Mouse (Mus musculus): ENCODE results near the gene Slc27a2. TPM values are rescaled to one million over a fixed set of nuclear protein-coding genes. Genes with fewer than 3 reads are reported as not detected.

Slc27a2 gene
- total RNA-seq, 2 experiments from 2014 or later = 0.04 to 0.10 TPM

DNA sequence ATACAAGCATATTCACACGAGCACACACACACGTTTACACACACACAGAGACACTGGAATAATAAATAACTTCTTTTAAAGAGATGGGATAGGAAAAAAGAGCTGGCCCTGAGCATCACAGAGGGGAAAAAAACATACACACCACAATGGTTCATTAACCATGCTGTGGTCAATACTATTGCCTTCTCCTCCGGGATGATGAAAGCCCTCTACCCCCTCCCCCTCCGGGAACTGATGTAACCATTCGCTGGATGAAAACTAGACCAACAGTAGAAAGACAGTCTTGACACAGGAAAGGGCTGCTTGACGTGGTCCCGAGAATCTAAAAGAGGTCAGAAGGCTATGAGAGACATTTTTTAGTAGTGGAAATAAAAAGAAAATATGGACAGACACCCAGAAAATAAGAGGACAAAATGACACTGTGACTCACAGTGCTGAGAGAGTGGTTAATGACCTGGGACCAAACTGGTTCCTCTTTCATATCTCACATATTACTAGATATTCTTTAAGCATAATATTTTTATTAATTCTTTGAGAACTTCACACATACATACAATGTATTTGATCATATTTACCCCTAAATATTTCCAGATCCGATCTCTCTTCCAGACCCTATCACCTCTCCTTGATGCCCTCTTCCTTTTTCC, 840 bp upstream of the Slc27a2 start:
- peak; percentile 59 for ATAC-seq (replicated peaks; ENCODE audit: poor library complexity)

DNA sequence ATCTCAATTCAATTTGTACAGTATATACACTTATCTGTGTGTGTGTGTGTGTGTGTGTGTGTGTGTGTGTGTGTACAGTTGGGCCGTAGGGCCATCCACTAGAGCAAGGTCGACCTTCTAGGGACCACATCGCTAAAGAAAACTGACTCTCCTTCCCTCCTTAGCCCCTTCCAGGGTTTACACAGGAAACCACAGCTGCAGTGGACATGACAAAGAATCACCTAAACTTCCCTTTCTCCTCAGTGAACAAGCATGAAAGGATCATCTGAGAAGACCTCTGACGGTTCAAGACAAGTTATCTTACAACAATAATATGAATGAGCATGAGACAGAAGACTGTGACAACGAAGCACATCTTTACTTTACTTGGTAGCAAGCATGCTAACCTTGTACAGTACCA, 311 bp upstream of the Slc27a2 start:
- ATAC-seq (replicated peaks; ENCODE audit: poor library complexity) = peak; percentile 41

DNA sequence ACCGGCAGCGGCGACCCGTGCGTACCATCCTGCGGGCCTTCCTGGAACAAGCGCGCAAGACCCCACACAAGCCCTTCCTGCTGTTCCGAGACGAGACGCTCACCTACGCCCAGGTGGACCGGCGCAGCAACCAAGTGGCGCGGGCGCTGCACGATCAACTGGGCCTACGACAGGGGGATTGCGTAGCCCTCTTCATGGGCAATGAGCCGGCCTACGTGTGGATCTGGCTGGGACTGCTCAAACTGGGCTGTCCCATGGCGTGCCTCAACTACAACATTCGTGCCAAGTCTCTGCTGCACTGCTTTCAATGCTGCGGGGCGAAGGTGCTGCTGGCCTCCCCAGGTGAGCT, 1.1 kb downstream of the Slc27a2 start:
- no peak for ATAC-seq (replicated peaks; ENCODE audit: poor library complexity)

DNA sequence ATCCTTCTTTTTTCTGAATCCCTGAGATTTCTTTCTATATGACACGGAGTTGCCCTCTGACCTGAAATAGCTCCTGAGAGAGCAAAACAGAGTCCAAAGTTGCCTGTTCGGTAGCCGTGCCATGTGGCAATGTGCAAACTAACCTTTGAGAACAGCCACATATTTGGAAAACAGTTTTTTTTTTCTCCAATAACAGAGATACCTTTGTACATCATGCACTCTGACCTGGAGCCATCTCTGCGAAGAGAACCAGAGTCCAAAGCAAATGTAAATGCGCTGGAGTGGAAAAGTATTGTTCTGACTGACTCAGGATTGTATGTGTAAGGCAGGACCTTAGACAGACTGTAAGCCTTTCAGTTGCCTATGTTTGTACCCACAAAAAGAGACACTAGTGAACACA, 3.3 kb downstream of the Slc27a2 start:
- ATAC-seq (replicated peaks; ENCODE audit: poor library complexity) = no peak

DNA sequence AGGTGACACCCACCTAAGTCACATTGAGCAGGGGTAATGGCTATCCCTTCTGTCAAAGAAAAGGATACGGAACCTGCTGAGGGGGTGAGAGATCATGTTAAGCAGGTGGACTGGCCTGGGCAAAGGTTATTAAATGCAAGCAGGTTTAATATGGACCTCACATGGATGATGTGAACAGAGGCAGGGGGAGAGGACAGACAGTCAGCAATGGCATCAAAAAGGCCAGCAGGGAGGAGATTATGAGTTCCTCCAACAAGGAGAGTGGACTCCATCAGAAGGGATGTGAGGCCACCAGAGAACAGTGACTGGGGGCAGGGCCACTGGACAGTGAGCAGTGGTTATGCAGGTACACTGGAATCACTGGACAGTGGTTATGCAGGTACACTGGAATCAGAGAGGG, 7.9 kb downstream of the Slc27a2 start:
- no peak for ATAC-seq (replicated peaks; ENCODE audit: poor library complexity)

DNA sequence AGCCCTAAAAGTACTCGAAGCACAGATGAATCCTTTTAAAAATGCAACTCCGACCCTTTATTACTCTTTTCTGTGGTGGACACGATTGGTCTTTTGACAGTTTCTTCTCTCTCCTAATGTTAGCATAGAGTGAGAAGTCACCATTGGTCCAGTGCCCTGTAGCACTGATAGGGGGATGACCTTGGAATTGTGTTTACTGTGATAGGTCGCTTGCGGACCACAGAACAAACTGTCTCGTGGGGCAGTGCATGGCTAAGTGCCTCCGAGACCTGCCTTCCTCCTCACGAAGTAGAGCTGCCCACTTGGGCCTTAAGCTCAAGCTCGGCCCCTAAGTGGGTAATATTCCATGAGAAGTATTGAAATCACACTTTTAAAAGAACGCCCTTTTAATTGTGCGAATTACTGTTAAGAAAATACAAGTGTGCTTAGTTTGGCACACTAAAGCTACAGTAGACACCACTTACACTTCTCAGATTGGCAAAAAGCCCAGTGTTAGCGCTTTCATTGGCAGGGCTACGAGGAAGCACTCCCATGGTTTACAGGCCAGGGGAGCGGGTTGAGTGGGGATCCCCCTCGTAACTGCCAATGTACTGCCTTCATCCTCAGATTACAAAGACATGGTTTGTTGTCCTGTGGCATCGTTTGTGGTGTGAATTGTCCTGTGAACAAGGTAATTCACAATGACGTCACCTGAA, 11.4 kb downstream of the Slc27a2 start:
- ATAC-seq (replicated peaks; ENCODE audit: poor library complexity) = 0 out of 2 replicates have a peak, but pooled peaks have one; percentile 26

DNA sequence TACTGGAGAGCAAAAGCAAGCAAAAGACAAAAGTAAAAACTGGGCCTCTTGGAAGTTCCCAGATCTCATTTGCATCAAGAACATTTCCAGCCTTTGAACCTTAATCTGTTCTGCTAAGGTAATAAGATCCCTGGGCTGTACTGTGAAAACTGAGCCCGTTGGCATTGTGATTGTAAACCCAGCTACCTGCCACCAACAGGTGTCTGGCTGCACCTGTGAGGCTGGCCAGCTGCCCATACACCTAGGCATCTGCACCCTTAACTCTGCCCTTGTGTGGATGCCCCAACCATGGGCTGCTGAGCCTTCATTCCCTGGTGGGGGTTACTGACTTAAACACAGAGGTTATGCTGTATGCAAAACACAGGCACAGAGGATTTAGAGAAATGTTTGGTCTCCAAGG, 20.0 kb downstream of the Slc27a2 start:
- no peak for ATAC-seq (replicated peaks; ENCODE audit: poor library complexity)

DNA sequence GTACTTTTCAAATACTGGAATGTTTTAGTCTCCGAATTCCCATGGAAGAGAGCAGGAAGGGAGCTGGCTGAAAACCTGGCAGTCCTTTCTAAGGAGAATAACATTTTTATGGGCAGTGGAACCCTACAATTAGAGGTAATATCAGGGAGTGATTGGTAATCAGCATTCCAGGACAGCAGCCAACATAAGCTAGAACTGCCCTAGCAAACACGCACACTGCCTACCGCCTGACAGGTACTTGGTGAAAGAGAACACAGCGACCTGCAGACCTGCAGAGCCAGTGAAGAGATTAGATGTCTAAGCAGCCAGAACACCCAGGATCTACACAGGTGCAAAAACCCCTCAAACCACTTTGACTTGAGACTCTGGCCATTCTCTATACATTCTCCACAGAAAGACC, 20.5 kb downstream of the Slc27a2 start:
- no peak for ATAC-seq (replicated peaks; ENCODE audit: poor library complexity)

DNA sequence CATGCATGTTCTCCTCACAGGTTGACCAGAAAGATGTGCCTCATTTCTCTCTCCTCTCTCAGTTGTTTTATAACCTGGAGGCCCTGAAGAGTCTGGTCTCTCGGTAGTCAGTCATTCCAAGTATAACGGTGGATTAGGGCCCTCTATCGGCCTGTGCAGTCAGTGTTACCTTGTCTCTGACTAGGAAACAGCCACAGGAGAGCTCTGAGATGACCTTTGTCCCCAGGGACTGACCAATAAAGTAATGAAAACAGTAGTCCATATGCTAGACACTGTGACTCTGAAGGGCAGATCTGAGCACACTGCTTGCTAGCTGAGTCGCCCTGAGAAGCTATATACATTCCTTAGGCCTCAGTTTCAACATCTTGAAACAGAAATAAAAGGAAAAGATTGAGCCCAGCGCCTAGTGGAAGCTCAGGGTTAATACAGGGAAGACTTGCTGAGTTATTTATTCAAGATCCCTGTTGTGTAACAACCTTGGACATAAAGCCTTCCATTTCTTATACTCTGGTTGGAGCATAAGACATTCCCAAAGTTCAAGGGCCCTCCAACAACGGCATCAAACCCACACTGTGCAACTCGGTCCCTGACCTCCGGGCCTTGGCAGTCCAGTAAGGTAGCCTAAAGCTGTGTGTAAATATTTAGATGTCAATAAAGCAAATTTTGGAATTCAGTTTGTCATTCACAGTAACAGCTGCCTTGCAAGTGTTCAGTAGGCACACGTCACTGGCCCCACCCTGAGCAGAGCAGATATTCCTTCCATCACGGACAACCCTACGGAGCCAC, 23.4 kb downstream of the Slc27a2 start:
- no peak for ATAC-seq (replicated peaks; ENCODE audit: poor library complexity)

DNA sequence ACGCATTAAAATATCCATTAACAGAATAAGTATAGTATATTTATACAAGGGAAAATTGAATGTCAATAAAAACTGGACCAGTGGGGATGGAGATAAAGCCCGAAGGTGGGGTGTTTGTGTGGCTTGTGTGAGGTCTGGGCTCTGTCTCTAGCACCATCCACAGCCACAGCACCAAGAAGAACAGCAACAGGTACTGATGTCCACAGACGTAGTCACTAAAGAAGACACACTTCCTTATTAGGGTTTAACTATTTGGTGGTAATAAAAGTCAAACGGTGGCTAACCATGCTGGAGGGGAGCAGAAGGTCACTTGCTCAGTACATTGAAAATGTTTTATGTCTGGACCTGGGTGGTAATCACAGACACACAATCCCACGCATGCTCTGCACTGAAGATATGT, 25.2 kb downstream of the Slc27a2 start:
- ATAC-seq (replicated peaks; ENCODE audit: poor library complexity) = no peak

DNA sequence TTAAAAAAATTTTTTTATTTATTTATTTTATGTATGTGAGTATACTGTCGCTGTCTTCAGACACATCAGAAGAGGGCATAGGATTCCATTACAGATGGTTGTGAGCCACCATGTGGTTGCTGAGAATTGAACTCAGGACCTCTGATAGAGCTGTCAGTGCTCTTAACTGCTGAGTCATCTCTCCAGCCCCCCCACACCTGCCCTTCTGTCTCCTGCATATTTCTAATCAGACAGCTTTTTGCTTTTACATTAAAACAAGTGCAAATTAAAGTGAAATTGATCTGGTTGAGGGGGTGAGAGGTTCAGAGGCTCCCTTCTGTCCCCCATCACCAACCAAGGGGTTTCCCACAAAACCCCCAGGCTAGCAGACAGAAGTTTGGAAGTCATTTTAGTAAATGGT, 27.1 kb downstream of the Slc27a2 start:
- ATAC-seq (replicated peaks; ENCODE audit: poor library complexity) = no peak

DNA sequence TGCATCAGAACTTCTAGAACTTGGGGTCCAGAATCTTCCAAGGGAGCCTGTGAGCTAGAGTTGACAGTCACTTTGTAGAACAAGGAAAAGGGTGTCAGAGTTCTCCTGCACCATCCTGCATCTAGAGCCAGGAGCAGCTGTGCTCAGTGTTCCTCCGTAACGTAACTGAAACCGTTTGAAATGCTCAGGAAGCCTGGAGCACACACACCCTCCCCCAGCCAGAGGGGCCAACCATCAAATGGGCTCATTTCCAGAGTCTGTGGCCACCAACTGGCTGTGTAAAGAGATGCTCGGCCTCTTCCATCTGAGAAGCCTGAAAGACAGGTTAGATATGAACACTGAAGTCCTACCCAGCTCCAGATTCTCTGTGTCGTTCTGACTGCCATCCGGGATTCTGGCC, 31.8 kb downstream of the Slc27a2 start:
- peak; percentile 45 for ATAC-seq (replicated peaks; ENCODE audit: poor library complexity)

DNA sequence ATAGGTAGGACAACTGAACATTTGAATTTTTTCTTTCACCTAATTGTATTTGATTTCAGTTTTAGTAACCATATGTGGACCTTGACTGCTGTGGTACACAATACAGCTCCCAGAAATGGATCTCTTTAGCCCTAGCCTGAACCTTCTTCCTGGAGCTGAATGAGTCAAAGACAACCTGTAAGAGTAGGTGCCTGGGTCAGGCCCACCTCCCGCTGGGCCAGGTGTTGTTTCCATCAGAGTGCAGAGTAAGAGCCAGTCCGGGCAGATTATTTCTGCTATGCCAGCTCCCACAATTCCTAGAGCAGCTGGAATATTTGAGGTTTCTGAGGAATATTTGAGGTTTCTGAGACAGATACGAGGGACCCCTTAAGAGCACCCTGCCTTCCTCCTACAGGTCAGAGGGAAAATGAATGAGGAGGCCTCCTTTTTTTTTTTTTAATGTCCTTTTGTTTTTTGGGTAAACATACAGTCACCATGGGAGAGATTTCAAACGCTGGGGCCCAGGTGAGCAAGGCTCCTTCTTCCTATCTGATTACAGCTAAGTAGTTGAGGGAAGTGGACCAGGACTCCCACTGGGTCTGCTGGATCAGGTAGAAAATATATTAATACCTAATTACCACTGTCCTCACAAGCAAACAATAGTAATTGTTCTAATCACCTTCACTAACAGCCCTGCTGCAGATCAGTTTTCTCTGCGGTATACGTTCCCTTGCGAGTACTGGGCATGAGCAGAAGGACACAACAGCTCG, 32.6 kb downstream of the Slc27a2 start:
- ATAC-seq (replicated peaks; ENCODE audit: poor library complexity) = no peak

DNA sequence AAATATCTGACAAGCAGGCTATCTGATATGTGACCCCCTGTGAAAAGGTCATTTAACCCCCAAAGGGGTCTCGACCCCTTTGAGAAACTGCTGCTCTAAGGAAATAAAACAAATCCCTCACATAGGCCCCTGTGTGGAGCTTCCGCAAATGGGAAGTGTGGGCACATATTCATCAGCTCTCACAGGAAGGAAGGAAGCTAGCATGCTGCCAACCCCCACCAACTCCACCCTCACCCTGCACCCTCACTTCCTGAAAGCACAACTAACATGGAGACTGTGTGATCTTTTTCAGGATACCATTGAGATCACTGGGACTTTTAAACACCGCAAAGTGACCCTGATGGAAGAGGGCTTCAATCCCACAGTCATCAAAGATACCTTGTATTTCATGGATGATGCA, 35.3 kb downstream of the Slc27a2 start:
- ATAC-seq (replicated peaks; ENCODE audit: poor library complexity) = peak; percentile 87

DNA sequence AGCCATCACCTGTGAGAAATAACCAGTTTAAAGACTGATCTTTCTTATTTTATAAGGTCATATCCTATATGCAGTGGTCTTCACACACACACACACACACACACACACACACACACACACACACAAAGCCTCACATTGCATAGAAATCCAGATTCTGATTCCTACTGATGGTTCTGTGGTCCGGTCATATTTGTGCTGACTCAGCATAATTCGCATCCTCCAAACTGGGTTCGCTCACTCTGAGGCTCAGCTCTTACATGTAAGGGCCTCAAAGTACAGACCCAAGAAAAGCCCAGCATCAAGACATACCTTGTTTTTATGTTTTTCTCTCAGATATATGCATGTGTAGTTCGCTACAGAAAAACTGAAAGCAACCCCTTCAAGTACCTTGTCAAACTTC, 39.1 kb downstream of the Slc27a2 start:
- ATAC-seq (replicated peaks; ENCODE audit: poor library complexity) = no peak

DNA sequence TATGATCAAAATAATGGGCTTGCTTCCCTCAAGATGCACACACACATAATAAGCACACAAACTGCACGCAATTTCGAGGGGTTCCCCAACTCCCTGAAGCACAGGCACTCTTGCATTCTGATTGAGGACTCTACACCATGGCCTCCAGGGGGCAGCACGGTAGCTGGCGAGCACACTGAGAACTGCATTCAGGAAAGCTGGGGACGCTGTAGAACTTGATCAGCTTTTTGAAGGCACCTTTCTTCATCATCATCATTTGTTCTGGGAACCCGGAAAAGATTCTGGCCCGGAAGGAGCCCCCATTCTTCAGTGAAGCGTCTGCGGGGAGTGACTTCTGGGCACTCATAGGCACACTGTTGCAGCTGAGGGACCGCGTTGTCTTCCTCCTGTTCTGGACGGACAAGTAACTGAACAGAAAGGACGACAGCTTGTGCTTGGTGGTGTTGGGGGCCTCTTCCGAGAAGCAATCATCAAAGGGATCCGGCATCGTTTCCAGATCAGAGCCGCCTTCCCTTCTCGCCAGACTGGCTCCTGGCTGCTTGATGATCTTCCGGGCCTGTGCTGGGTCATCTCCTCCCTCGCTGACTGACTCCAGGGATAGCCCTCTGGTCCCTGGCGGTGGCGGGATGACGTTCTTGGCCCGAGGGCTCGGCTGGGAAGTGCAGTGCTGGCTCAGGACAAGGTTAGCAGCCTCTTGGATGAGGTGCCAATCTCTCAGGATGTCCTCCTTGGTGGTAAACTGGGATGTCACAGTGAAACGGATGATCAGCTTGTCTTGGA, 41.8 kb downstream of the Slc27a2 start:
- ATAC-seq (replicated peaks; ENCODE audit: poor library complexity) = peak; percentile 96

DNA sequence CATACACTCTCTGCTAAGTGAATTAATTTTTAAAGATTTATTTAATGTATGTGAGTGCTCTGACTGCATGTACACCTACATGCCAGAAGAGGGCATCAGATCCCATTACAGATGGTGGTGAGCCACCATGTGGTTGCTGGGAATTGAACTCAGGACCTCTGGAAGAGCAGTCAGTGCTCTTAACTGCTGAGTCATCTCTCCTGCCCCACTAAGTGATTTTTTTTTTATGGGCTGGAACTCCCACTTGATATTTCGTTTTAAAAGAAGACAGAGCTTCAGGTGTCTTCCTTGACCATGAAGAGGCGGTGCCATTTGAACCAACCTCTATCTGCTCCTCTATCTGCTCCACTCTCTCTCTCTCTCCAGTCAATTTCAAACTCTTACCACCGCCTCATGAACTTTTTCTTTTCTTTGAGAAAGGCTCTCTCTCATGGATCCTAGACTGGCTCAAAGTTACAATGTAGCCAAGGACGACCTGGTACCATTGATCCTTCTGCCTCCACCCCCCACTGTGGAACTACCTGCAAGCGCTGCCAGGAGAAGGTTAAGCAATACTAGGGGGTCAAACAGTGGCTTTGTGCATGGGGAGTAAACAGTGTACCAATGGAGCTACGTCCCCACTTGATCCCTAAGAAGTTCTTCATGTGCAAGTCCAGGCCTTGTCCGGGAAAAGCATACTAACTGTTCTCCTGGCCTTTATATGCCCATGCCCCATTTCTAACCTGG, 44.3 kb downstream of the Slc27a2 start:
- ATAC-seq (replicated peaks; ENCODE audit: poor library complexity) = no peak

DNA sequence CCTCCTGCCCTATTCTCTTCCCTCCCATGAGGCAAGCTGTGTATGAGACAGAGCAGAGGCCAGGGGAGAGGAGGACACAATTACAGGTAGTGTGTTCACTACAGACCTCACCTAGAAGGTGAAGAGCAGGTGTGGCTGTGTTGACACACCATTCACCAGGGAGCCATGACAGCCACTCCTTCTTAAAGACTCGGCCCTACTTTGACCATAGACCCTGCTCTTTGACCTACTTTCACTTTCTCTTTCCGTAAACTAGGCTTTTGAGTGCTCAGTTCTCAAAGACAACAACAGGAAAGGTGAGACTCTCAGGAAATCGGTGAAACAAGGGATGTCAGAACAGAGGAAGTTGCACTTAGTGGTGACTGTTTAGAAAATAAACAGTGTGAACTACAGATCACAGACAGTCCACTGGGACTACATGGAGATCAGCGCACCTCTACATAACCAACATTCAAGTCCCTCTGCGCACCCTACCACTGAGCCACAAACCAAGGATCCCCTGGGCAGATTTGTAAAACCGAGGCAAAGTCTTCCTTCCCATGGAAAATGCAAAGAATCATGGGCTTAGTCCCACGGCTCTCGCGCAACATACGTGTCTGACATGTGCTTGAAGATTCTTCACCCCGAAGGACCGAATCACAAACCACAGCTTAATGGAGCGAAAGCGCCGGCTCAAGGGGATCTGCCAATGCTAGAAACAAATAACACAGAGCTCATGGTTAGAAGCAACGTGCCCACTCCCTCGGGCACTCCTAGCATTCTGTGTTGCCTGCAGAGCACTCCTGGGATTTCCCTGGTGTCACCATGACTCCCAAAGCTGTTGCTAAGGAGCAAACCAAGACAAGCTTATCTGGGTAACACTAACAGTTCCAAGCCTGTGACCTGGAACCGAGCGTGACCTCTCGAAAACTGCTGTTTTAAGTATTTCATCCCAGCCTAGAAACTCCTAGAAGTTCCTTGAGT, 45.4 kb downstream of the Slc27a2 start:
- no peak for ATAC-seq (replicated peaks; ENCODE audit: poor library complexity)

DNA sequence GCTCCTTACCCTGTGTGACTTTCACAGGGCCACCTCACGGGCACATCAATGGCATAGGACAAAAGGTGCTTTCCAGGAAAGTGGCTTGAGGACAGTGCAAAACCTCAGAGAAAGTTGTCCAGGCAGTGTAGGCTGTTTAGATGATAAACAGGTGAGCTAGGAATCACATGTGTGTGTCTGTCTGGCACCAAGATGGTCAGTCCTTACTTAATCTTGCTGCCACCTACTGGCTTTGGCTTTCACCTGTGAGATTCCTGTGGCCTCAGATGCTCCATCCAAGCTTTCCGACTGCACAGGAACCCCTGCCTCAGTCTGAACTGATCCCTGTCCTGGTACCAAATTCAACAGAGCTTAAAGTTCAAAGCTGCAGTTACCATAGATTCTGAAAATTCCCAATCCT, 46.2 kb downstream of the Slc27a2 start:
- no peak for ATAC-seq (replicated peaks; ENCODE audit: poor library complexity)
